ENCODE assay signal across 21 mouse cellular contexts in the genomic region with DNA sequence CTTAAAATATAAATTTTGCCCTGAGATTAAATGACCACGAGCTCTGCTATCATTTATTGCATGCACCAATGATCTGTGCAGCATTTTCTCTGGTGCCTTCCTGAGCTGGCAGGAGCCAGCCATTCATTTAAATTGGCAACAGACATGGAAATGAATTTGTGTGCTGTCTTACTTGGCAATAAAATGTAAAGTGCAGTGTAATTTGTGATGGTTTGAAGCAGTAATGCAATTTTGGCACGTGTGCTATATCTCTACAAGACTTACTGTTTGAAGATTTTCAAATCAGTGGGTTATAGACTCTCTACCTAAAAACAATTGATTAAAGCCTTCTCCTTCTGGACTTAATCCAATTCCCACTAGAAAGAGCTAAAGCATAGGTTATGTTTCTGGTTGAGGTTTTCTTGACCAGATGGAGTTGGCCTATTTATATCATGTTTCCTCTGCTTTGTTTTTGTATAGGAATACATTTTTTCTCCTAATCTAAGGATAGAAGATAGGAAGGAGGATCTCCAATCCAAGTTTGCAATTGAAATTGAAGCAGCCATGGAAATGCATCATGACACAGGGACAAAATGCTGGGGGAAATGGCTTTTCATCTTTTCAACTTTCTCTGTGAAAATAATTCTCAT.
A peak's percentile ranks its signal among the peaks of the same experiment; 100 is the strongest.
DNase-seq lines count a peak whose midpoint lies in the region; ATAC-seq lines count a peak whose summit lies in the region.
"Had no signal": no experiment of that assay in that cellular context is flagged by ENCODE, and none has a peak within 500 bp of the region (broad histone marks: within the 10 kb centered on the region; RNA-seq: fewer than 3 reads in every experiment).

No protein-coding gene starts in this region.

- intact Hi-C loops in left cerebral cortex, postnatal 4 days (cut with DNase I) = no loop called here

- WGBS in embryonic facial prominence, embryonic 14.5 days = 46% methylated on average over 2 of the region's 2 CpGs
- 80% methylated on average over 2 of the region's 2 CpGs for WGBS in embryonic facial prominence, embryonic 10.5 days
- 51% methylated on average over 2 of the region's 2 CpGs for WGBS in kidney, embryonic 14.5 days

- no peak overlapping the region for H3K4me3 ChIP-seq in embryonic facial prominence, embryonic 14.5 days (ENCODE audit: low read depth, low read length)
- no peak overlapping the region for H3K4me3 ChIP-seq in embryonic facial prominence, embryonic 10.5 days
- no peak overlapping the region for H3K4me3 ChIP-seq in kidney, embryonic 14.5 days (ENCODE audit: low read length)
- H3K4me3 ChIP-seq: erythroblast, embryonic 14.5 days; limb, embryonic 15.5 days; liver, embryonic 15.5 days; midbrain, embryonic 12.5 days; myocyte had no signal

- H3K4me1 ChIP-seq in embryonic facial prominence, embryonic 14.5 days (ENCODE audit: control insufficient read depth, insufficient read depth, low read length) = no peaks in the 10 kb centered on the region
- no peaks in the 10 kb centered on the region for H3K4me1 ChIP-seq in embryonic facial prominence, embryonic 10.5 days
- H3K4me1 ChIP-seq in kidney, embryonic 14.5 days (ENCODE audit: control insufficient read depth, insufficient read depth, low read length) = no peaks in the 10 kb centered on the region
- H3K4me1 ChIP-seq: limb, embryonic 15.5 days; liver, embryonic 15.5 days; midbrain, embryonic 12.5 days had no signal

- H3K4me2 ChIP-seq in embryonic facial prominence, embryonic 14.5 days (ENCODE audit: low read depth, low read length) = no peak overlapping the region
- no peak overlapping the region for H3K4me2 ChIP-seq in kidney, embryonic 14.5 days (replicated peaks; ENCODE audit: low read depth, low read length)
- H3K4me2 ChIP-seq: limb, embryonic 15.5 days; liver, embryonic 15.5 days; midbrain, embryonic 12.5 days had no signal

- no peaks in the 10 kb centered on the region for H3K27me3 ChIP-seq in embryonic facial prominence, embryonic 14.5 days (replicated peaks; ENCODE audit: control insufficient read depth, insufficient read depth, low read length)
- H3K27me3 ChIP-seq in embryonic facial prominence, embryonic 10.5 days (replicated peaks; ENCODE audit: low read depth, poor library complexity, severe bottlenecking) = no peaks in the 10 kb centered on the region
- no peaks in the 10 kb centered on the region for H3K27me3 ChIP-seq in kidney, embryonic 14.5 days (ENCODE audit: control insufficient read depth, insufficient read depth, low read length)
- H3K27me3 ChIP-seq: limb, embryonic 15.5 days; liver, embryonic 15.5 days; midbrain, embryonic 12.5 days; Patski had no signal

- peak; percentile 46 for DNase-seq in embryonic facial prominence, embryonic 14.5 days (ENCODE audit: low spot score)
- DNase-seq in embryonic facial prominence, embryonic 10.5 days (ENCODE audit: low spot score) = no peak
- peak; percentile 1 for DNase-seq in left cerebral cortex, postnatal 4 days
- DNase-seq in left cerebral cortex, adult 18-20 months (ENCODE audit: low spot score in 2 of 2) = no peak
- peak; percentile 9 for DNase-seq in cerebellum, adult 8-10 months
- DNase-seq in telencephalon, adult 2 months (ENCODE audit: low read depth, low spot score) = peak; percentile 17
- DNase-seq: adrenal gland, adult 8-10 months; gastrocnemius, postnatal 25 days; kidney, adult 11 months; layer of hippocampus, postnatal 36 days; thymus, postnatal 14 days had no signal

- no peaks in the 10 kb centered on the region for H3K36me3 ChIP-seq in embryonic facial prominence, embryonic 14.5 days (ENCODE audit: control insufficient read depth, insufficient read depth, low read length)
- no peaks in the 10 kb centered on the region for H3K36me3 ChIP-seq in embryonic facial prominence, embryonic 10.5 days (replicated peaks)
- H3K36me3 ChIP-seq in kidney, embryonic 14.5 days (ENCODE audit: control insufficient read depth, insufficient read depth, low read length) = no peaks in the 10 kb centered on the region
- H3K36me3 ChIP-seq: limb, embryonic 15.5 days; liver, embryonic 15.5 days; midbrain, embryonic 12.5 days had no signal

- H3K9me3 ChIP-seq in embryonic facial prominence, embryonic 14.5 days (ENCODE audit: control insufficient read depth, low read length) = no peaks in the 10 kb centered on the region
- no peaks in the 10 kb centered on the region for H3K9me3 ChIP-seq in embryonic facial prominence, embryonic 10.5 days
- no peaks in the 10 kb centered on the region for H3K9me3 ChIP-seq in kidney, embryonic 14.5 days (ENCODE audit: control insufficient read depth, low read length)
- H3K9me3 ChIP-seq: limb, embryonic 15.5 days; liver, embryonic 15.5 days; midbrain, embryonic 12.5 days had no signal

- no peak overlapping the region for H3K27ac ChIP-seq in embryonic facial prominence, embryonic 14.5 days (replicated peaks; ENCODE audit: low read depth, low read length)
- H3K27ac ChIP-seq in embryonic facial prominence, embryonic 10.5 days (replicated peaks) = no peak overlapping the region
- no peak overlapping the region for H3K27ac ChIP-seq in kidney, embryonic 14.5 days (ENCODE audit: low read depth, low read length)
- H3K27ac ChIP-seq: kidney, postnatal 0 days; limb, embryonic 15.5 days; liver, embryonic 15.5 days; midbrain, embryonic 12.5 days; stomach, postnatal 0 days had no signal

- H3K9ac ChIP-seq in embryonic facial prominence, embryonic 14.5 days (ENCODE audit: low read depth, low read length) = no peak overlapping the region
- H3K9ac ChIP-seq in kidney, embryonic 14.5 days (ENCODE audit: low read depth, low read length) = no peak overlapping the region
- H3K9ac ChIP-seq: limb, embryonic 15.5 days; liver, embryonic 15.5 days; midbrain, embryonic 12.5 days had no signal

- ATAC-seq in embryonic facial prominence, embryonic 14.5 days (ENCODE audit: low read depth) = no peak; the same call in 1 of the 2 replicates
- ATAC-seq in kidney, embryonic 14.5 days (ENCODE audit: low FRiP score, low TSS enrichment) = no peak
- ATAC-seq: CD4-positive, CD25-positive, alpha-beta regulatory T cell, adult 4 months; Patski had no signal

Comparison
In these comparisons a context has a peak if more than half of its experiments do, and no peak if none do; other contexts are left out.
1. DNase-seq: peak in embryonic facial prominence, embryonic 14.5 days (single experiment), left cerebral cortex, postnatal 4 days (single experiment), cerebellum, adult 8-10 months (single experiment) and telencephalon, adult 2 months (single experiment); none in embryonic facial prominence, embryonic 10.5 days (single experiment) and left cerebral cortex, adult 18-20 months (0 of 2).